Mouse (Mus musculus) MEL (cell line): Measurements from ENCODE around the gene Ifna7.
"Not testable (repeated sequence)": the region's sequence is repeated elsewhere in the genome, so short reads cannot be mapped to it uniquely, and the experiment has no call there.

Source experiments
- CTCF ChIP-seq, 3 experiments: IDR thresholded peaks in 2 of 3; conservative IDR thresholded peaks in 1 of 3; 2 replicates each; pipeline ENCODE4 v1.5.1; 2011 to 2012; ENCODE audit warnings: low read length in 3 of 3, low read depth in 2 of 3, mild to moderate bottlenecking in 2 of 3, improper control_type of control experiment in 1 of 3, inconsistent platforms in 1 of 3, mixed read lengths in 1 of 3, moderate library complexity in 1 of 3; ENCODE audit not compliant: control insufficient read depth in 1 of 3, insufficient read depth in 1 of 3, poor library complexity in 1 of 3, severe bottlenecking in 1 of 3
- MEF2A ChIP-seq: IDR thresholded peaks from 2 replicates; pipeline ENCODE4 v1.6.1; 2014; ENCODE audit warnings: low read depth, mild to moderate bottlenecking, inconsistent platforms, low read length, improper control_type of control experiment; ENCODE audit not compliant: poor library complexity, insufficient replicate concordance, severe bottlenecking; ENCODE audit errors: extremely low read depth
- POLR2A ChIP-seq, 2 experiments: IDR thresholded peaks; 2 replicates each; pipeline ENCODE4 v1.6.1; 2011 to 2012; ENCODE audit warnings: low read length in 2 of 2, mild to moderate bottlenecking in 2 of 2, control low read depth in 1 of 2, improper control_type of control experiment in 1 of 2, low read depth in 1 of 2, moderate library complexity in 1 of 2; ENCODE audit not compliant: control insufficient read depth in 1 of 2, insufficient read depth in 1 of 2, poor library complexity in 1 of 2
- POLR2AphosphoS2 ChIP-seq: IDR thresholded peaks from 2 replicates; pipeline ENCODE4 v1.6.1; 2011; ENCODE audit warnings: low read length, improper control_type of control experiment
- POLR2AphosphoS5 ChIP-seq: IDR thresholded peaks from 2 replicates; pipeline ENCODE4 v1.6.1; 2012; ENCODE audit warnings: low read depth, borderline replicate concordance, mild to moderate bottlenecking, inconsistent platforms, low read length, moderate library complexity, mixed read lengths
- USF1 ChIP-seq: IDR thresholded peaks from 2 replicates; pipeline ENCODE4 v1.6.1; 2014; ENCODE audit warnings: low read depth, mild to moderate bottlenecking, inconsistent platforms, low read length, improper control_type of control experiment, moderate library complexity
- ZKSCAN1 ChIP-seq: IDR thresholded peaks from 2 replicates; pipeline ENCODE4 v1.6.1; 2012; ENCODE audit warnings: low read depth, mild to moderate bottlenecking, inconsistent platforms, low read length, improper control_type of control experiment, moderate library complexity

GRCm38 (mm10) chr4:88780320-88780719, 35.7 kb upstream of the Ifna7 start:
- TF ChIP-seq POLR2AphosphoS5; CTCF (IDR thresholded peaks at IDR 0.05 in 2 of 3, conservative IDR thresholded peaks at IDR 0.05 in 1 of 3; ENCODE audit: control insufficient read depth in 1 of 3, insufficient read depth in 1 of 3, low read depth in 2 of 3, low read length in 3 of 3, poor library complexity in 1 of 3, severe bottlenecking in 1 of 3); ZKSCAN1; POLR2A (IDR thresholded peaks at IDR 0.05; ENCODE audit: control insufficient read depth in 1 of 2, insufficient read depth in 1 of 2, low read depth in 1 of 2, low read length in 2 of 2, poor library complexity in 1 of 2); MEF2A; USF1; POLR2AphosphoS2: not testable (repeated sequence)
